Mouse (Mus musculus): ENCODE data around the gene Adipor1. TPM values are rescaled to one million over a fixed set of nuclear protein-coding genes. Genes with fewer than 3 reads are reported as not detected.

The Adipor1 gene
- polyA plus RNA-seq, 1 experiment: 65.7 TPM

- Histone ChIP-seq H3K79me3 (ENCODE audit: low read depth) (no peaks in the 10 kb centered on the region), H3K4me3 (ENCODE audit: insufficient read depth, poor library complexity, severe bottlenecking) (no peak overlapping the region), H3K36me3 (ENCODE audit: control insufficient read depth, insufficient read depth) (no peaks in the 10 kb centered on the region), H3K27me3 (ENCODE audit: control insufficient read depth, insufficient read depth, insufficient read length) (no peaks in the 10 kb centered on the region), H3K79me2 (ENCODE audit: control insufficient read depth, insufficient read depth) (no peaks in the 10 kb centered on the region), H3ac (ENCODE audit: control insufficient read depth, insufficient read length, low read depth) (no peak overlapping the region)
- TF ChIP-seq MAX (IDR thresholded peaks at IDR 0.05) (no peak), MYOG (IDR thresholded peaks at IDR 0.05; ENCODE audit: control insufficient read depth, extremely low read depth, insufficient read length) (no peak), CEBPB (IDR thresholded peaks at IDR 0.05; ENCODE audit: low read depth) (no peak), FOSL1 (IDR thresholded peaks at IDR 0.05; ENCODE audit: insufficient read depth, low read length, poor library complexity, severe bottlenecking) (no peak), MYOD1 (IDR thresholded peaks at IDR 0.05; ENCODE audit: control insufficient read depth, insufficient read length, low read depth) (no peak), USF1 (IDR thresholded peaks at IDR 0.05; ENCODE audit: low read depth) (no peak), CTCF (IDR thresholded peaks at IDR 0.05; ENCODE audit: control insufficient read depth, insufficient read depth, insufficient read length) (no peak)
Measured at GRCm38 (mm10) chr1:134450201-134450600, 35.0 kb downstream of the Adipor1 start.

- H3K79me2 ChIP-seq (ENCODE audit: control insufficient read depth, insufficient read depth): peaks cover 5% of the 10 kb centered on the region
- H3K36me3 ChIP-seq (ENCODE audit: control insufficient read depth, insufficient read depth): no peaks in the 10 kb centered on the region
- H3K4me3 ChIP-seq (ENCODE audit: insufficient read depth, poor library complexity, severe bottlenecking): no peak overlapping the region
- no peaks in the 10 kb centered on the region for H3K27me3 ChIP-seq (ENCODE audit: control insufficient read depth, insufficient read depth, insufficient read length)
- TF ChIP-seq FOSL1 (IDR thresholded peaks at IDR 0.05; ENCODE audit: insufficient read depth, low read length, poor library complexity, severe bottlenecking) (no peak), MYOD1 (IDR thresholded peaks at IDR 0.05; ENCODE audit: control insufficient read depth, insufficient read length, low read depth) (no peak), MAX (IDR thresholded peaks at IDR 0.05) (no peak), MYOG (IDR thresholded peaks at IDR 0.05; ENCODE audit: control insufficient read depth, extremely low read depth, insufficient read length) (no peak), CEBPB (IDR thresholded peaks at IDR 0.05; ENCODE audit: low read depth) (no peak), CTCF (IDR thresholded peaks at IDR 0.05; ENCODE audit: control insufficient read depth, insufficient read depth, insufficient read length) (peak; percentile 22)
- H3ac ChIP-seq (ENCODE audit: control insufficient read depth, insufficient read length, low read depth): no peak overlapping the region
- no peaks in the 10 kb centered on the region for H3K79me3 ChIP-seq (ENCODE audit: low read depth)
Measured at GRCm38 (mm10) chr1:134450986-134451385, 35.8 kb downstream of the Adipor1 start.

- Histone ChIP-seq H3ac (ENCODE audit: control insufficient read depth, insufficient read length, low read depth) (peak within 1 kb of the TSS; percentile 100), H3K4me3 (ENCODE audit: insufficient read depth, poor library complexity, severe bottlenecking) (peak within 1 kb of the TSS; percentile 72), H3K27me3 (ENCODE audit: control insufficient read depth, insufficient read depth, insufficient read length) (no peaks in the 10 kb centered on the region), H3K79me3 (ENCODE audit: low read depth) (peaks cover 2% of the 10 kb centered on the region), H3K36me3 (ENCODE audit: control insufficient read depth, insufficient read depth) (no peaks in the 10 kb centered on the region), H3K79me2 (ENCODE audit: control insufficient read depth, insufficient read depth) (peaks cover 11% of the 10 kb centered on the region)
- TF ChIP-seq USF1 (IDR thresholded peaks at IDR 0.05; ENCODE audit: low read depth) (no peak), MYOD1 (IDR thresholded peaks at IDR 0.05; ENCODE audit: control insufficient read depth, insufficient read length, low read depth) (no peak), CTCF (IDR thresholded peaks at IDR 0.05; ENCODE audit: control insufficient read depth, insufficient read depth, insufficient read length) (no peak), MYOG (IDR thresholded peaks at IDR 0.05; ENCODE audit: control insufficient read depth, extremely low read depth, insufficient read length) (no peak), FOSL1 (IDR thresholded peaks at IDR 0.05; ENCODE audit: insufficient read depth, low read length, poor library complexity, severe bottlenecking) (no peak), MAX (IDR thresholded peaks at IDR 0.05) (no peak), CEBPB (IDR thresholded peaks at IDR 0.05; ENCODE audit: low read depth) (peak; percentile 81)
Measured at GRCm38 (mm10) chr1:134454904-134455824, 40.0 kb downstream of the Adipor1 start, which contains the start of gene Klhl12. Gene Klhl12, plus strand, starts transcription at chr1:134455531.

GRCm38 (mm10) chr1:134456060-134456459 is 40.9 kb downstream of the Adipor1 start:
- Histone ChIP-seq H3K4me3 (ENCODE audit: insufficient read depth, poor library complexity, severe bottlenecking) (peak overlapping the region; percentile 72), H3K79me3 (ENCODE audit: low read depth) (peaks cover 2% of the 10 kb centered on the region), H3K79me2 (ENCODE audit: control insufficient read depth, insufficient read depth) (peaks cover 11% of the 10 kb centered on the region), H3ac (ENCODE audit: control insufficient read depth, insufficient read length, low read depth) (peak overlapping the region; percentile 100), H3K27me3 (ENCODE audit: control insufficient read depth, insufficient read depth, insufficient read length) (no peaks in the 10 kb centered on the region), H3K36me3 (ENCODE audit: control insufficient read depth, insufficient read depth) (peaks cover under 1% of the 10 kb centered on the region)
- TF ChIP-seq MAX (IDR thresholded peaks at IDR 0.05): no peak
- no peak for TF ChIP-seq CEBPB (IDR thresholded peaks at IDR 0.05; ENCODE audit: low read depth)
- TF ChIP-seq MYOD1 (IDR thresholded peaks at IDR 0.05; ENCODE audit: control insufficient read depth, insufficient read length, low read depth): no peak
- no peak for TF ChIP-seq USF1 (IDR thresholded peaks at IDR 0.05; ENCODE audit: low read depth)
- TF ChIP-seq CTCF (IDR thresholded peaks at IDR 0.05; ENCODE audit: control insufficient read depth, insufficient read depth, insufficient read length): no peak
- TF ChIP-seq FOSL1 (IDR thresholded peaks at IDR 0.05; ENCODE audit: insufficient read depth, low read length, poor library complexity, severe bottlenecking): no peak
- no peak for TF ChIP-seq MYOG (IDR thresholded peaks at IDR 0.05; ENCODE audit: control insufficient read depth, extremely low read depth, insufficient read length)

- Histone ChIP-seq H3K4me3 (ENCODE audit: insufficient read depth, poor library complexity, severe bottlenecking) (no peak overlapping the region), H3K27me3 (ENCODE audit: control insufficient read depth, insufficient read depth, insufficient read length) (no peaks in the 10 kb centered on the region), H3K79me2 (ENCODE audit: control insufficient read depth, insufficient read depth) (peaks cover 11% of the 10 kb centered on the region), H3ac (ENCODE audit: control insufficient read depth, insufficient read length, low read depth) (no peak overlapping the region), H3K36me3 (ENCODE audit: control insufficient read depth, insufficient read depth) (peaks cover 4% of the 10 kb centered on the region), H3K79me3 (ENCODE audit: low read depth) (peaks cover 2% of the 10 kb centered on the region)
- TF ChIP-seq CTCF (IDR thresholded peaks at IDR 0.05; ENCODE audit: control insufficient read depth, insufficient read depth, insufficient read length): no peak
- TF ChIP-seq FOSL1 (IDR thresholded peaks at IDR 0.05; ENCODE audit: insufficient read depth, low read length, poor library complexity, severe bottlenecking): no peak
- no peak for TF ChIP-seq USF1 (IDR thresholded peaks at IDR 0.05; ENCODE audit: low read depth)
- no peak for TF ChIP-seq MYOD1 (IDR thresholded peaks at IDR 0.05; ENCODE audit: control insufficient read depth, insufficient read length, low read depth)
Measured at GRCm38 (mm10) chr1:134458139-134458727, 43.1 kb downstream of the Adipor1 start.
